Mouse (Mus musculus) liver, postnatal 0 days (tissue): ENCODE results near the gene Tmem50a.

ENCODE experiments used
- CTCF ChIP-seq: sonication (generic); IDR thresholded peaks from 2 replicates; pipeline ENCODE4 v1.5.1; 2016; ENCODE audit warnings: antibody characterized with exemption, low read depth
- EP300 ChIP-seq: IDR thresholded peaks from 2 replicates; pipeline ENCODE4 v1.6.1; 2016; ENCODE audit warnings: antibody characterized with exemption, low read depth, mild to moderate bottlenecking

DNA sequence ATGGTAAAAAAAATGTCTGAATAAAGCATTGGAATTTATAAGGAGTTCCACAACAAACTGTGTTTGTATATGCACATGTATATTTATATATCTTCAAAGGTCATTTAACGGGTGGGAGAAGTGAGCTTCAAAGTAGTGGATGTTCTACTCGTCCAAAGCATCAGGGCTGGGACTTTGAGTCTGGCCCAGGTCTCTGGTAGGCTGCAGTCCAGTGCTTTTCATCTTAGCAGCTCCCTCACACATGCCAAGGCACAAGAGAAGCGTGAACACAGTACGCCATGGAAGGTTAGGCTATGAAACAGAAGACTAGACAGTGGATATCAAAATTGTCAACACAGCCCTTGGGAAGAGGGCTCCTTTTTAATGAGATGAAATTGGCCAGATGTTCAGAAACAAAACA lies 64.3 kb downstream of the Tmem50a start:
- TF ChIP-seq EP300: no peak
- no peak for TF ChIP-seq CTCF
